Mouse (Mus musculus) hindbrain, embryonic 12.5 days (tissue): ENCODE measurements at regions not wholly inside any gene's neighbourhood (a gene's known extent, or its start where the extent isn't known, plus 50 kb on each side); places are given as distances from the start of the nearest gene placed in this dataset.

Experiments
- ATAC-seq: fragments of 200-750 bp; cut with Nextera tagmentation; 2 replicates; pipeline ENCODE4 v1.8.0; 2017; ENCODE audit warnings: moderate TSS enrichment; ENCODE audit not compliant: low FRiP score
- H3K27ac ChIP-seq: fragments of 300-500 bp; sonication (generic); 2 replicates; pipeline ENCODE4 v1.5.1; 2016; ENCODE audit warnings: mild to moderate bottlenecking
- H3K27me3 ChIP-seq: fragments of 300-500 bp; sonication (generic); 2 replicates; pipeline ENCODE4 v1.6.1; 2016; ENCODE audit warnings: mild to moderate bottlenecking
- H3K36me3 ChIP-seq: fragments of 300-500 bp; sonication (generic); 2 replicates; pipeline ENCODE4 v1.6.1; 2016; ENCODE audit warnings: mild to moderate bottlenecking
- H3K4me1 ChIP-seq: fragments of 300-500 bp; sonication (generic); 2 replicates; pipeline ENCODE4 v1.6.1; 2016
- H3K4me2 ChIP-seq: fragments of 300-500 bp; sonication (generic); replicated peaks from 2 replicates; pipeline ENCODE4 v1.6.1; 2016; ENCODE audit warnings: mild to moderate bottlenecking
- H3K4me3 ChIP-seq: fragments of 300-500 bp; sonication (generic); 2 replicates; pipeline ENCODE4 v1.5.1; 2016; ENCODE audit warnings: mild to moderate bottlenecking
- H3K9ac ChIP-seq: fragments of 300-500 bp; sonication (generic); 2 replicates; pipeline ENCODE4 v1.6.1; 2016; ENCODE audit warnings: mild to moderate bottlenecking, moderate library complexity
- H3K9me3 ChIP-seq: fragments of 300-500 bp; sonication (generic); replicated peaks from 2 replicates; pipeline ENCODE4 v1.6.1; 2016; ENCODE audit warnings: mild to moderate bottlenecking
- WGBS: fragments of 180-500 bp; shearing (Covaris S2); methylation state at CpG from one replicate; pipeline ENCODE4 v1.1.7; 2016; 5-methylcytosine and 5-hydroxymethylcytosine counted together

DNA sequence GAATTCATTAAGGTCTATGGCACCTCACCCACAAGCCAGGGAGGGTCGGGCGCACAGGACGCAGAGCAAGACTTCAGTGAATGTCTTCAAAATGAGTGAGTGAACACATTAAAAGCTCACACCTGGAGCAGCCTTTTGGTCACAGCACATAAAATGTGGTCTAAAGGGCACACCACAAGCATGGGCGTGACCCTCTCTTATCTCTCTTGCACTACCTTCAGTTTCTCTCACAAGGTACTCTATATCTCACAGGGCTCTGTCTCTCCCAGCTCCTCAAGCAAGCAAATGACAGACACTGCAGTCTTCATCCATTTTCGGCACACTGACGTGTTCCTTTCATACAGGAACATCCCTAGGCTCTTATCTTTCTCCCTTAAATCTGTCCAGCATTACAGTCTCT, 444.0 kb downstream of the Slc16a7 start:
- H3K36me3 ChIP-seq: no peaks in the 10 kb centered on the region
- 96% methylated on average over 6 of the region's 6 CpGs for WGBS
- H3K4me3 ChIP-seq: no peak overlapping the region
- H3K9ac ChIP-seq: no peak overlapping the region
- no peaks in the 10 kb centered on the region for H3K27me3 ChIP-seq
- no peak overlapping the region for H3K27ac ChIP-seq
- no peaks in the 10 kb centered on the region for H3K4me1 ChIP-seq
- H3K9me3 ChIP-seq: no peaks in the 10 kb centered on the region
- no peak for ATAC-seq
- H3K4me2 ChIP-seq: no peak overlapping the region

DNA sequence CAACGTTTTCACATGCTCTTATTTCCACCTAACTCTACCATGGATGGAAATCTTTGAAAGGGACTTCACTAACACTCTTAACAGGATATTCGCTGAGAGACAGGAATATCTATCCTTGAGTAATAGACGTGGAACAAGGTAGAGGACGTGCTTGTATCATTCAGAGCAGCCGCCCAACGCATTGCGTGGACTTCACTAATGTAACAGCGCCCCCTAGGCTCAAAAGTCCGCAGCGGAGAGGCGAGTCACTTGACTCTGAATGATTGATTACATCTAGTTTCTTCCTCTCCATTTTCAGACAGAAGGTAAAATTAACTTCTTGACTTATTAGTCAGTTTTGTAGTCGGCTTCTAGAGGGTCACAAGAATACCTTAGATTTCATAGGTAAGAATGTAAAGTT, 447.1 kb downstream of the Slc16a7 start:
- ATAC-seq: no peak
- Histone ChIP-seq H3K36me3 (no peaks in the 10 kb centered on the region), H3K4me3 (no peak overlapping the region), H3K4me2 (no peak overlapping the region), H3K4me1 (no peaks in the 10 kb centered on the region), H3K9ac (no peak overlapping the region), H3K27ac (no peak overlapping the region), H3K9me3 (no peaks in the 10 kb centered on the region), H3K27me3 (no peaks in the 10 kb centered on the region)
- 54% methylated on average over 12 of the region's 12 CpGs for WGBS

DNA sequence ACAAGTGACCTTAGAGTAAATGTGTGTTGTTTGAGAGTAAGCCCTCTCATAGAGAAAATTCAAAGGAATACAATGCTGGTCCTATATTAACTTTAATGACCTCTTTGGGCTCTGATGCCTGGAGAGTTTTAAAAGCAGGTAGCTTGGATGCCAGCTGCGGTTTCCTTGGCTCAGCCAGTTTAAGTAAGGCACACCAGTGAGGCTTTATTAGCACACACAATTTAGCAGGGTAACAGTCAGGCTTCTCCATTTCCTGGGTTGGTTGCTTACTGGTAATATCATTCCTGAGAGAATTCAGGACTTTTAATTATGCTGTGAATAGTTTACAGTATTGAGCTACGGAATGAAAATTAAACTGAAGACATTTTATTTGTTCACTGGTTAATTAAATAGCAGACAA, 462.0 kb downstream of the Slc16a7 start:
- Histone ChIP-seq H3K9me3 (no peaks in the 10 kb centered on the region), H3K36me3 (no peaks in the 10 kb centered on the region), H3K27me3 (no peaks in the 10 kb centered on the region), H3K4me3 (no peak overlapping the region), H3K27ac (no peak overlapping the region), H3K4me1 (no peaks in the 10 kb centered on the region), H3K9ac (no peak overlapping the region), H3K4me2 (no peak overlapping the region)
- no peak for ATAC-seq
- 81% methylated on average over 2 of the region's 2 CpGs for WGBS

- no peak overlapping the region for H3K27ac ChIP-seq
Measured at GRCm38 (mm10) chr10:124900044-124900443, 489.2 kb downstream of the Slc16a7 start.

DNA sequence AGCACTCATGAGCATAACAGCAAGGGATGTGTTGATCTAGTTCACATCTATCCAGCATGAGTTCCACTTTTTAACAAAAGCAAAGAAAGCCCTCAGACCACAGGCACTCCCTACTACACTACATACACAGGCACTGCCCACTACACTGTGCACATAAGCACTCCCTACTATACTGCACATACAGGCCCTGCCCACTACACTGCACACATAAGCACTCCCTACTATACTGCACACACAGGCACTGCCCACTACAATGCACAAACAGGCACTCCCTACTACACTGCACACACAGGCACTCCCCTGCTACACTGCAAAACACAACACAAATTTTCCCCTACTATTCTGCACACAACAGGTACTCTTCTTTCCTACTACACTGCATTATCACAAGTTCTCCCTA, 510.7 kb downstream of the Slc16a7 start:
- H3K27ac ChIP-seq: no peak overlapping the region
- no peak overlapping the region for H3K4me2 ChIP-seq
- no peaks in the 10 kb centered on the region for H3K4me1 ChIP-seq
- H3K4me3 ChIP-seq: no peak overlapping the region
- H3K9ac ChIP-seq: no peak overlapping the region
- H3K36me3 ChIP-seq: no peaks in the 10 kb centered on the region
- H3K27me3 ChIP-seq: no peaks in the 10 kb centered on the region
- ATAC-seq: no peak
- no peaks in the 10 kb centered on the region for H3K9me3 ChIP-seq

More at GRCm38 (mm10) chr10:124900044-124900443, 489.2 kb downstream of the Slc16a7 start:
- Histone ChIP-seq H3K27me3 (no peaks in the 10 kb centered on the region), H3K4me2 (no peak overlapping the region), H3K4me1 (no peaks in the 10 kb centered on the region), H3K9ac (no peak overlapping the region), H3K4me3 (no peak overlapping the region), H3K36me3 (no peaks in the 10 kb centered on the region), H3K9me3 (no peaks in the 10 kb centered on the region)
- 91% methylated on average over 12 of the region's 12 CpGs for WGBS
- no peak for ATAC-seq

DNA sequence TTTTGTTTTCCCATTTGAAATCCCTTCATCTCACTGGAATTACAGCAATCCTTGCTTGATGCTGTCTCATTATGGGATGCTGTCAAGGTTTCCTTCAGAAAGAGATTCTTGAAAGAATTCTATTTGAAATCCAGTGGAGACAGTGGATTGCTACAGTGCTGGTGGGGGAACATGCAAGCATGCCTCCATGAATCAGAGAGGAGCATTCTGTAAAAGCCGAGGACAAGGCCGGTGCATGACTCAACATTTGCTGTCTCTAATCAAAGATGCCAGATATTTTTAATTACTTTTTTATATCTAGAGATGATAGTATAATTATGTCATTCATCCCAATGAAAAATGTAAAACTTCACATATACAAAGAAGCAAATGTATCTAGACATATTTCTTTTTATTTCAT, 511.6 kb downstream of the Slc16a7 start:
- Histone ChIP-seq H3K9ac (no peak overlapping the region), H3K4me3 (no peak overlapping the region), H3K27ac (no peak overlapping the region), H3K9me3 (no peaks in the 10 kb centered on the region), H3K4me1 (no peaks in the 10 kb centered on the region), H3K27me3 (no peaks in the 10 kb centered on the region), H3K36me3 (no peaks in the 10 kb centered on the region), H3K4me2 (no peak overlapping the region)
- no peak for ATAC-seq
- 95% methylated on average over 2 of the region's 2 CpGs for WGBS

GRCm38 (mm10) chr10:124872211-124872610, 517.1 kb downstream of the Slc16a7 start:
- Histone ChIP-seq H3K4me2 (no peak overlapping the region), H3K27me3 (no peaks in the 10 kb centered on the region), H3K4me1 (no peaks in the 10 kb centered on the region), H3K9ac (no peak overlapping the region), H3K9me3 (no peaks in the 10 kb centered on the region), H3K36me3 (no peaks in the 10 kb centered on the region), H3K27ac (no peak overlapping the region), H3K4me3 (no peak overlapping the region)
- no peak for ATAC-seq
- 93% methylated on average over 2 of the region's 2 CpGs for WGBS

GRCm38 (mm10) chr10:124842546-124843113, 546.6 kb downstream of the Slc16a7 start:
- Histone ChIP-seq H3K9me3 (no peaks in the 10 kb centered on the region), H3K4me2 (no peak overlapping the region), H3K36me3 (no peaks in the 10 kb centered on the region), H3K27ac (no peak overlapping the region), H3K27me3 (no peaks in the 10 kb centered on the region), H3K9ac (no peak overlapping the region), H3K4me3 (no peak overlapping the region), H3K4me1 (no peaks in the 10 kb centered on the region)
- WGBS: 86% methylated on average over 8 of the region's 8 CpGs
- no peak for ATAC-seq

GRCm38 (mm10) chr10:124833930-124834329, 555.3 kb downstream of the Slc16a7 start:
- H3K9ac ChIP-seq: no peak overlapping the region
- ATAC-seq: no peak
- WGBS: 69% methylated on average over 4 of the region's 4 CpGs

DNA sequence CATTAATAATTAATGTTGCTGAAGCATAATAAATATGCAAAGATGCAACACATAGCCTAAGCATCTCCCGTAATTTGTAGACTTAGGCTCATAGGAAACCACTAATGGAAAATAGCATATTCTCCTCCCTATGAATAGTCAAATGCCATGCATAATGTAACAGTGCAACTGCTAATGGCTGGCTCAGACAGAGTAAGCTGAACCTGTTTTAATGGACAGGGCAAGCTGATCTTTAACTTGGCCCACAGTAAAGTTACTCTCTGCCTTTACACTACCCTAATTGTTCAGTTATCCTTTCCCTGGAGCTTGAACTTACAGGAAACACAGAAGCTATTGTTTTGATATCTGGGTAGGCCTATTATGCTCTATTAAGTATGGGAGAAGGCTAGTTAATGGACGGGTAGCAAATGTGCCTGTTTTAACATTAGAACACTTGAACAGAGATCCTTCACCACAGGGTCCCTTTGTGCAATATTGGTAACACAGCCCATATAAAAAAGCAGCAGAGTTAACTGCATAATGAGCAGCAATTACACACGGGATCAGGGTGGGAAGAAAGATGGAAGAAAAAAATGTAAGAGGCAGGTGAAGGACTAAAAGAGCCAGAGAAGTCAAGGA, 585.2 kb downstream of the Slc16a7 start:
- no peak overlapping the region for H3K4me3 ChIP-seq
- no peak overlapping the region for H3K27ac ChIP-seq
- WGBS: 53% methylated on average over 3 of the region's 3 CpGs
- H3K27me3 ChIP-seq: no peaks in the 10 kb centered on the region
- no peaks in the 10 kb centered on the region for H3K36me3 ChIP-seq
- H3K9ac ChIP-seq: no peak overlapping the region
- H3K4me2 ChIP-seq: no peak overlapping the region
- peak; percentile 66 for ATAC-seq
- H3K9me3 ChIP-seq: no peaks in the 10 kb centered on the region
- no peaks in the 10 kb centered on the region for H3K4me1 ChIP-seq

More at GRCm38 (mm10) chr10:124833930-124834329, 555.3 kb downstream of the Slc16a7 start:
- Histone ChIP-seq H3K4me2 (no peak overlapping the region), H3K9me3 (no peaks in the 10 kb centered on the region), H3K27ac (no peak overlapping the region), H3K36me3 (no peaks in the 10 kb centered on the region), H3K4me3 (no peak overlapping the region), H3K27me3 (no peaks in the 10 kb centered on the region), H3K4me1 (no peaks in the 10 kb centered on the region)
